Mouse (Mus musculus) myocyte (in vitro differentiated cells): Measurements from ENCODE around the gene Naa30.
"Not testable (repeated sequence)": the region's sequence is repeated elsewhere in the genome, so short reads cannot be mapped to it uniquely, and the experiment has no call there.

Source experiments
- MAX ChIP-seq: IDR thresholded peaks from one replicate; pipeline ENCODE4 v1.6.1; 2011; ENCODE audit warnings: low read depth, mild to moderate bottlenecking, control low read depth
- MYOD1 ChIP-seq, 3 experiments: IDR thresholded peaks; one replicate each; pipeline ENCODE4 v1.6.1; 2011; ENCODE audit warnings: control low read depth in 2 of 3, low read depth in 2 of 3, mild to moderate bottlenecking in 2 of 3, moderate library complexity in 1 of 3; ENCODE audit not compliant: insufficient read length in 2 of 3, control insufficient read depth in 1 of 3
- MYOG ChIP-seq, 3 experiments: IDR thresholded peaks; one replicate each; pipeline ENCODE4 v1.6.1; 2011; ENCODE audit warnings: control low read depth in 2 of 3, low read depth in 2 of 3, mild to moderate bottlenecking in 2 of 3; ENCODE audit not compliant: insufficient read length in 2 of 3, control insufficient read depth in 1 of 3, insufficient read depth in 1 of 3
- POLR2A ChIP-seq: IDR thresholded peaks from one replicate; pipeline ENCODE4 v1.6.1; 2011; ENCODE audit warnings: low read depth, mild to moderate bottlenecking, control low read depth, moderate library complexity; ENCODE audit not compliant: insufficient read length
- POLR2AphosphoS2 ChIP-seq: IDR thresholded peaks from one replicate; pipeline ENCODE4 v1.6.1; 2011; ENCODE audit warnings: low read depth, control low read depth; ENCODE audit not compliant: insufficient read length
- SRF ChIP-seq: IDR thresholded peaks from one replicate; pipeline ENCODE4 v1.6.1; 2011; ENCODE audit warnings: low read depth; ENCODE audit not compliant: control insufficient read depth, insufficient read length
- TCF12 ChIP-seq: IDR thresholded peaks from one replicate; pipeline ENCODE4 v1.6.1; 2011; ENCODE audit warnings: mild to moderate bottlenecking, control low read depth; ENCODE audit not compliant: poor library complexity, insufficient read depth, severe bottlenecking
- TCF3 ChIP-seq: IDR thresholded peaks from one replicate; pipeline ENCODE4 v1.6.1; 2011; ENCODE audit warnings: low read depth, control low read depth; ENCODE audit not compliant: insufficient read length
- USF1 ChIP-seq: IDR thresholded peaks from one replicate; pipeline ENCODE4 v1.6.1; 2011; ENCODE audit warnings: low read depth, mild to moderate bottlenecking, control low read depth, moderate library complexity

DNA sequence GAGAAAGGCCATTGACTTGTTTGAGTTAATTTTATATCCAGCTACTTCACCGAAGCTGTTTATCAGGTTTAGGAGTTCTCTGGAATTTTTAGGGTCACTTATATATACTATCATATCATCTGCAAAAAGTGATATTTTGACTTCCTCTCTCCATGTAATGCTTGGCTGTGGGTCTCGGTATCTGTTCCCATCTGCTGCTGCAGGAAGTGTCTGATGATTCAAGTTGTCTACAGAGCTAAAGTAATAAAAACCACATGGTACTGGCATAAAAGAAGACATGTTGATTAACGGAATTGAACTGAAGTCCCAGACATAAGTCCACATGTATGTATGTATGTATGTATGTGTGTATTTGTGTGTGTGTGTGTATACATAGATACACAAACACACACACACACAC is 38.2 kb downstream of the Naa30 start:
- not testable (repeated sequence) for TF ChIP-seq POLR2A; MAX; TCF12; TCF3; POLR2AphosphoS2; SRF; MYOD1 (IDR thresholded peaks at IDR 0.05; ENCODE audit: control insufficient read depth in 1 of 3, insufficient read length in 2 of 3, low read depth in 2 of 3); MYOG (IDR thresholded peaks at IDR 0.05; ENCODE audit: control insufficient read depth in 1 of 3, insufficient read depth in 1 of 3, insufficient read length in 2 of 3, low read depth in 2 of 3); USF1
